Mouse (Mus musculus): ENCODE measurements at regions not wholly inside any gene's neighbourhood (a gene's known extent, or its start where the extent isn't known, plus 50 kb on each side); places are given as distances from the start of the nearest gene placed in this dataset.

DNA sequence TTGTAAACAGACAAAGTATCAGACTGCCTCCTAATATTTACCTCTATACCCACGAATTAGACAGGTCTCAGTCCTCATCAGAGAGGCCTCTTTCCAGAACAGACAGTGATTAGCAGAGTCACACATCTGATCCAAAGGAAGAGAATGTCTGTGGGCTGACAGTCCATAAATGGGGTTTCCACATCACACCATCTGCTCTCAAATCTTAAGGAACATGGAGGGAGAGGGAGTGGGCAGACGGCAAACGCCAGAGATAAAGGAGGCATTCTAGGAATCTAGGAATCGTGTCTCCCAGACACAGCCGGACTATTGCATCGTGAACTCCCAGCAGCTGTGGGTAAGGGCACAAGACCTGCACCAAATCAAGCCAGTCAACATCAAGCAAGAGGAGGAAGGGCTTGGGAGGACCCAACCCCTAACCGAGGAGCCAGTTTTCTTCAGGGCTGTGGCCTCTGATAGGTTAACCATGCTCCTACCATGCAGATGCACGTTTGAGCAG lies 219.8 kb downstream of the Setd4 start:
- no peak for DNase-seq

DNA sequence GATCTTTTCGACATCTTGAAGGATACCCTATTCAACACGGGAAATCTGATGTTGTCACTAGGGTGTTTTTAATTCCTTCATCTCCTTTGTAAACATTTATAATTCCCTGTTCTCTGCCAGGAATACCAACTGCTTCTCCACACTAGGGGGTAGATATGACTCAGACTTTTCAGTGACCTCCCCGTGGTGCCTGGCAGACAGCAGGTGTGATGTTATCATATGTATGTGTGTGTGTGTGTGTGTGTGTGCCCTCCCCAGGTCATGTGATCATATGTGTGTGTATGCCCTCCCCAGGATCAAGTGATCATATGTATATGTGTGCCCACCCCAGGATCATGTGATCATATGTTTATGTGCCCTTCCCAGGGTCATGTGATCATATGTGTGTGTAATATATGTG lies 220.9 kb downstream of the Setd4 start:
- DNase-seq = no peak

DNA sequence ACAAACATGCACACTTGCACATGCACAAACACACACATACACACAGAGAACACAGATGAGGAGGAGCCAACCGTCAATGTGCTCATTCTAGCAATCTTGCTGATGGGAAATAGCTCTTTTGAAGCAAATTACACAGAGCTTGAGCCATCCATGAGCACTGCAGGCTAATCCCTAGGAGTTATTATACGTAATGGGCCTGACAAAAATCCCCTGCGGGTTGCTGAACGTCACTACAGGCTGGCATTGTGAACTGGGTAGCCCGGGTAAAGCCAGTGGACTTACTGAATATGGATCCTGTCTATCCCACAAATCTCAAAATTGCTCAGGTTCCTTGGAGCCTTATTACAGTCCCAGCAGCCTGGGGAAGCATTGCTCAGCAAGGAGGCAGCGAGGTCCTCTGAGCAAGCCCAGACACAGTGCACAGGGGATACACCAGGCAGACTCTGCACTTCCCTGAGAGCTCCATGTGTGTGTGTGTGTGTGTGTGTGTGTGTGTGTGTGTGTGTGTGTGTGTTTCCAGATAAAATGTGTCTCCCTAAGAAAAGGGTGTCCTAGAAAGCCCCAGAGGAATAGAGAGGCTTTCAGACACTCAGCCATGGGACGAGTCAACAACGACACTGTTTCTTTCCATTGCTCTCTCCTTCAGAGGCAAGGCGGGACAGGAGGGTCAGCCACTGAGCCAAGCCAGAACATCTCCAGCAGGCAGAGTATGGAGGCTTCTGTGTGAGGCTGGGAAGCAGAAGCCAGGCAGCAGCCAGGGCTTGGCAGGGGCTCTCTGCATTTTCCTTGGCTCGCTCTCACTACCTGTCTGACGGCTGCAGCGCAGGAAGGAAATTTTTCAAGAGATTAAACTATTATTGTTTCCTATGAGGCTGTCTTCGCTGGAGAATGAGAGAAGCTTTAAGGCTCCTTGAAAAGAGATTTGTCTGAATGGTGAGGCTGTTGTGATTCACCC lies 222.9 kb downstream of the Setd4 start:
- DNase-seq = no peak

DNA sequence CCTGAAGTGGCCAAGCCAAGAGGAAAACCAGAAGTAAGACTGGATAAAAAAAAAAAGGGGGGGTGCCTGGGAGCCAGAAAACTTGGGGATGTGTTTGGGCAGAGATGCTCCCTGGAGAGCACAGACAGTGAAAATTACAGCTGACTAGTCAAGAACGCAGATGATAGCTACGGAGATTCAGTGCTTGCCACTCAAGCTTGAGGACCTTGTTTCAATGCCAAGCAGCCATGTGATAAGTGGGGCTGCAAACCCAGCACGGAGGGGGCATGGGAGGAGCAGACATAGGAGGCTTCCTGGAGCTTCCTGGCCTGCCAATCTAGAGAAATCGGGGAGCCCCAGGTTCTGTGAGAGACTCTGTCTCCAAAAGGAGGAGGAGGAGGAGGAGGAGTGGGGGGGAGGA lies 223.7 kb downstream of the Setd4 start:
- DNase-seq = no peak

DNA sequence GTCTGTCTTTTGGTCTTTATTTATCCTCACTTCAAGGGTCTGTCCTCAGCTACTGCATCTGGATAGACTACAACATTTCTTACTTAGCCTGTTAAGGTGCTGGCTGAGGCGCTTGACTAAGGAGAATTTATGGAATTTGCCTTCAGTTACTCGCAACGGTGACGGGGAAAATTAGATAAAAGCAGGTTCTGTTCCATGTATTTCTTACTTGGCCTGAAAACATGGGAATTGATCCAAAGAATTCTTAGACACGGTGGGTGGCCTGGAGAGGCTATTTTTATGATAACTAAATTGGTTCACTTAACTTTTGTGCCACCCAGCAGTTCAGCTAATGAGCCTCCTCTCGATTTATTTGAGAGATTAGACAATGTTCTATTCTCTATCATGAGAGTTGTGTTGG lies 224.3 kb downstream of the Setd4 start:
- no peak for DNase-seq

DNA sequence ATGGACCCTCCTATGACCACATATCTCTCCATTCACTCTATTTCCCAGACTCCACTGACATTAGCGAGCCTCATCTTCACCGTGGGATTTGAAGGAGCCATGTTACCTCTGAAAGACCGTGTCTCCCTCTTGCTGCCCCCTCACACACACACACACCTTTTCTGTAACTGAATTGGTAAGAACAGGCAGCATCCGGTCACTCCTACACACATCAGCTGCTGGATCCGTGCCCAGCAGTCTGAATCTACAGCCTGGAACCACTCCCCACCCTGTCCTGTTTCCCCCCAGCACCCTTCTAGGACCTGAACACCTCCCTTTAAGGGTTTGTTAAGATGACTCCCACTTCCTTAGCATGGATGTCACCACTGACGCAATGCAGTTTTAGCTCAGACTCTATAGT lies 229.2 kb downstream of the Setd4 start:
- peak; percentile 38 for DNase-seq

DNA sequence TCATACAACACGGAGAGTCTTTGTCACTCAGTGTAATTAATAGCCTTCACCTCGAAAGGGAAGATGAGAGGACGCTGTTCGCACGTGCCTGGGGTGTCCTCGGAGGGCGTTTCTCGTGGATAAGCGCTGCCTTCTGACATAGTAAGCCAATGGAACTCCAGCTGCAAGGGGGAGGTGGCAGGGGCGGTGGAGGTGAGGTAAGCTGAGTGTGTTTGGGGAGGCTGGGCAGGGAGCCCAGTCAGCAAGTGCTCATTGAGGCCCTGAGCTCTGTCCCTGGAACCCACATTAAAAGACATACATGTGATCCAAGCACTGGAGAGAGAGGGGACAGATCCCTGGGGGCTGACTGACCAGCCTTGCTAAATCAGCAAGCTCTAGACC lies 234.1 kb downstream of the Setd4 start:
- no peak for DNase-seq

DNA sequence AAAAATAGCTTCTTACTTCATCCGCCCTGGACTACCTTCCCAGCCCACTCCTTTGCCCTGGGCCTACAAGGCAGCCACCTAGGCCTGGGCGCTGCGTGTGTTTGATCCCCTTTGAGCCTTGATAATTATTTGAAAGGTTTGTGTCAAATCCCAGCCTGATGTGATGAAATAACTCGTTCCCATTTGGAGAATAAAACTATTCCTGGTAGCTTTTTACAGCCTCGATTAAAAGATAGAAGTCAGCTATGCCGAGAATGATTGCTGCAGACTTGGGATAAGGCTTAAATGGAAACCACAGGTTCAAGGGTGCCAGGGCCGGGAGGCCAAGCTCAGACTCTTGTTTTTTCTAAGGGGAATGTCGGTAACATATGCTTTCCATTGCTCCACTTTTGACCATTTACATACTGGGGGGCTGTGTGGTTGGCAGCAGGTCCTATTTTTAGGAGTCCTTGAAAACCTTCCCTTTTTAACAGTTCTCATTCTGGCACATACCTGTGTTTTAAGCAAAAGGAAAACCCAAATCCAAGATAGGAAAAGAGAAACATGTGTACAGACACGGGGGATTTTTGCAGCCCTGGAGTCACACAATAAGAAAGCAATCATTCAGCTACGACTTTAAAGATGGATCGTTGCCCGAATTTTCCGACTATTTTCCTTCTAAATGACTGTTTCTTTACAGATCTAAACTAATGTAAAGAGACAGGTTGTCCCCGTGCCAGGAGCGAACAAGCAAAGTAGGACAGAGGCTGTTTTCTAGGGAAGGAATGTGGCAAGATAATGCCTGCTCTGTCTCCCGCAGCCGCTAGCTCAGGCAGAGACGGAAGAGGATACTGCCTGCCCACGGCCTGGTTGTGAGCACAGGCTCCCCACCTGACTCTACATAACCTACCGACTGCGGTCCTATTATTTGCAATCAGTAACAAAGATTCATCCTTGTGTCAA lies 234.8 kb downstream of the Setd4 start:
- peak; percentile 46 for DNase-seq

DNA sequence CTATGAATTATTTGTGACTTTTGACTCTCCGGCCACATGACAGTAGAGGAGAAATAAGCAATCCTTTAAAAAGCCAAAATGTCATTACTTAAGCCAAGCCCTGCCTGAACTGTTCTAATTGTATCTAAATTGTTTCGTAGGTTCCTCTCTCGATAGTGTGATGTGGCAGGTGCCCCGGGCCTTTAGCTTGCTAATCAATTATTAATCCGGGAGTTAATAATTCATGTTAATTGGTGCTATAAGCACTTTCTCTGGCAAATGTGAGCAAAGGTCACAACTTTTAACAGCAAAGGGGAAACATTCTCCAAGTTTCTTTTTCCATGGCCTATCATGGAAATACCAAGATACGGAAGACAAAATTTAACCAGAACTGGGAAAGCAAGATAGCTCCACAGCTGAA lies 235.9 kb downstream of the Setd4 start:
- no peak for DNase-seq

DNA sequence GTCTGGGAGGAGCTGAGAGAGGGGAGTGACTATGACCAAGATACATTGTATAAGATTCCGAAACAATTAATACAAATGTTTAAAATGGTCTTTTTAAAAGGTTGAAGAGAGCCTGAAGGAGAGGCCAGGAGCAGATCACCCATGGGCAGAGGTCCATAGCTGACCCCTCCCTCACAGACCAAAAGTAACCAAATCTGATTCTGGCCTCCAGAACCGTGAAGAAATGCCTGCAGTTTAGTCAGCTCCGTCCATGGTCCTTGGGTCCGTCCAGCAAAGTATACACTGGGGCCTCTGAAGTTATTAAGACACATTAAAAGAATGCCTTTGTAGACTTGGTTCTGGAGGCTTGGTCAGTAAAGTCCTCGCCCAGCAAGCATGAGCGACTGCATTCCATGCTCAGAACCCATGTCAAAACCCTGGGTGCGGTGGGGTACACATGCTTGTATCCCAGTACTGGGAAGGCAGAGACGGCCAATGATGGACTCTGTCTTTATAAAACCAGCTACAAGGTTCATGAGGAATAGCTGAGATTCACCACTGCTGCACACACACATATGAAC lies 236.5 kb downstream of the Setd4 start:
- DNase-seq = no peak

DNA sequence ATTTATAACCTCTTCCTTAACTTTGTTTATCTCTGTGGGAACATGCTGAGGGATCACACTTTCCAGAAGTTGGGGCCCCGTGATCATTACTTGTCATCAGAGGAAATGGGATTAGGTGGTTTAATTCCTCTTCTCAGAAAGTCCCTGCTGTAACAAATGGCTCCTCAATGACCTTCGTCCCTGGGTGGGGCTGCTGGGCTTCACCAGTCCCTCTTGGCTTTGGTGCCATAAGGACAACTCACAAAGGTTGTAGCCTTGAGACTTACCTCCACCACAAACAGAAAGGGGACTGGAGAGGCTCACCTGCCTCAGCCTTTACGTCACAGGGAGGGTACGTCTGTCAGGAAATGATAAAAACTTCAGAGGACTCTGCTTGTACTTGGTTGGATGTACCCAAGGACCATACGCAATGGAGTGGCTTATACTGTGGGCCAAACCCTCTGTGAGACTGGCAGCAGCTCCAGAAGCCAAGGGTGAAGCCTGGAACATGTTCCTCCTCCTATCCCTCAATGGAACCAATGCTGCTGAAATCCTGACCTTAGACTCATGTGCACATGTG lies 237.4 kb downstream of the Setd4 start:
- no peak for DNase-seq

DNA sequence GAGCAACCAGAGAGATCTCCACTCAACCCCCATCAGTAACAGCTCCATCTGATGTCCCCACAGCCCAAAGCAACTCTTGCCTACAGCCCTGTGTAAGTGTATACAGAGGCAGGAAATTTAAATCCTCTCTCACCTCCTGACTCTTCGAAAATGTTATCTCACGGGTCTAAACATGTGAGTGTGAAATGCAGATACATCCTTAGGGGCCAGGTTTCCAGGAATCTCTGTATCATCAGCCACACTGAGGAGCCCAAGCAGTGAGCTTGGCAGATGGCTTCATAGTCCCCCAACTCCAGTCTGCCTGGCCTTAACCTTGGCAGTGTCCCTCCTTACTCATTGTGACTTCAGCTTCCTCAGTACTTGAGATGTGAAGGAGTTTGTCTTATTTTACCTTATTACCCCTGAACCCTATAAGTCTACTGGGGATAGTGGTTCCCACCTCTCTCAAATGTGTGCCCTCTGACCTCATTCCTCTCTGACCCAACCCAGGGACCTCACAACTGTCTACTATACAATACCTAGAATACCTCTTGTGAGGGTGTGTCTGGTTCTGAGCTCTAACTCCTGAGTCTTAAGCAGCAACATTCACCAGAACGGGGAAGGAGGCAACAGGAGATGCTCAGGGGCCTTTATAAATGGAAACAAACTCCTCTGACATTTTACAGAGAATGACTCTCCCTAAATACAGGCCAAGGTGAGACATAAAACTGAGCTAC lies 238.5 kb downstream of the Setd4 start:
- no peak for DNase-seq

DNA sequence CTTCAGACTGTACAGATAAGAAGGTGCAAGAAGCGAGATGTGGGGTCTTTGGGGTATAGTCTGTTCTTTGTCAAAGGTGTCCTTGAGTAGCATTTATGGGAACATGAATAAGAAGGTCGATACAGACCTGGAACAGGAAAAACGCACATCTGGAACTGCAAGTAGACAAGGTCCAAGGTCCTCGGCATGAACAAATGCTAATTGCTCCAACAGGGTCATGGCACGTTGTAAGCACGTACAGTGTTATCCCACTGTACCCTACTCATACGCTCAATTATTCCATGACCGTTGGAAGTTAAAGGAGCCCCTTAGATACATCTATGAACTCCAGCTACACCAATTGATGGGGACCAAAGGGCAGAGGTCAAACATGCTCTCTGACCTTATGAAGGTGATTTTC lies 244.1 kb downstream of the Setd4 start:
- DNase-seq = no peak

DNA sequence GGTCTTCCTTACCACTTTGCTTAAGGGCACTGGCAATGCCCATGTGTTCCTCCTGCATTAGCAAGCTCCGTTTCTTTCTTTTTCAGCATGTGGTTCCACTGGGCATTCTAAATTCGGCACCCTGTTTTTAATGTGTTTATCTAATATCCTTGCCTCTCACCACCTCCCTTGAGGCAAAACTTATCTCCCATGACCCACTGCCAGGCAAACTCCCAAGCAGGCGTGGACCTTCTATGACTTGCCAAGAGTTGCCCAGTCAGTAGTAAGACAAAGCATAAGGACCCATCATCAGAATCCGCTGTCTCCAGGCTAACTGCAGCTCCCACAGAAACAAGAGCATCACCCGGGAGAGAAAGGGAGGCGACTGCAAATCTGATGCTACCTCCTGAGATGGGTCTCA lies 245.2 kb downstream of the Setd4 start:
- no peak for DNase-seq

DNA sequence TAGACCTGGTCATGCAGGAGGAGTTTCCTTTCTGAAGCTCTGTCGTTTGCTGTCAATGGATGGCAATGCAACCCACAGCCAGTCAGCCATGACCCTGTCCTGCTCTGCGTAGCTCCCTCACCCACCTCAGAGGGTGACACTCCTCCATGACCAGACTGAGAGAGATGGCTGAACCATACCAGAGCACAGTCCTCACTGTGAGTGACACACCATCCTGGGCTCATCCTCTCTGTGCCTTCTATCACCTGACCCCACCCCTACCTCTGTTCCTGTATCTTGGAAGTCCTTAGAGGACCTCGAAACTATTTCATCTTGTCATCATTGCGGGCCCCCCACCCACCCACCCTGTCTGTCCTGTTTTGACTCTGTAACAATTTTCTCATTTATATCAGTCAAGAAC lies 245.7 kb downstream of the Setd4 start:
- DNase-seq = no peak

DNA sequence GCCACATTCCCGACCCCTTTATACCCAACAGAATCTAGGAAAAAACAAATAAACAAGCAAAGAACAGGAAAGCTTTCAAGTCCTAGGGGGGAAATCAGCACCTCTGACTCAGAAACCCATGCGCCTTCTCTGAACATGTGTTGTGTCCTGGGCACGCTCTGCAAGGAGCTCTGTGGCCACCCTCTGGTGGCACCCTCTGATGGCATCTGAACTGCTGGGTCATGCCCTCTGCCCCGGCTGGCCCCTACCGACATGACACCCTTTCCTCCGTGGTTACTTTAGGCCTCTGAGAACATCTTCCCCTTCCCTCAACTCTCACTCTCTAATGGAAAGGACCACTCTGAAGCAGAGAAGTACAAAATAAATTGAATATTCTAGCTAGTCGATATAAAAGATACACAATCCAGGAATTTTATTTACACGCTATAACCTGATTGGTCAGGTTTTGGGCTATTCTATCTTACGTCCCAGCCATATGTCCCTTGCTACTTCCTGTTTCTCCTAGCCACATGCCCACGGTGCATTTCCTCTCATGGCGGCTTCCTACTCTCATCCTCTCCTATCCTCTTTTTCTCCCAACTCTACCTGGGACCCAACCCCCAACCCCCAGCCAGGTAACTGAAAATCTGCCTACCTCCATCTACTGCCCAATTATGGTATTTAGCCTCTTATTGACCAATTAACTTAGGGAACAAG lies 248.5 kb downstream of the Setd4 start:
- no peak for DNase-seq

DNA sequence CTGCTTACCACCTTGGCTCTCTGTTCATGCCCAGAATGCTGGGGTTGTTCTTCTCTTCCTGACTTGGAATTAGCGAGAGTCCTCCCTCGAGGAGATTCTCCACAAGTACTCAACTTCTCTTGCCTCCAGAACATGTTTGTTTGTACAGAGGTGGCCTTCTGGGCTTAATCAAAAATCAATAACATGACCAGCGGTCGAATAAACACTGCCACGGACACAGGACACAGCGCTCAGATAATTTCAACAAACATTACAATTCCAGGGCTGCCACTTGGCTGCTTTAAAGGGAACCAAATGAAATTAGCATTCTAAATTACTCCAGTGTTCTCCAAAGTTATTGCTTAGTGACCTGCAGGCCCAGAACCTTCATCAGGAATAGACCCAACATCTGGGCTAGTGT lies 249.9 kb downstream of the Setd4 start:
- no peak for DNase-seq

DNA sequence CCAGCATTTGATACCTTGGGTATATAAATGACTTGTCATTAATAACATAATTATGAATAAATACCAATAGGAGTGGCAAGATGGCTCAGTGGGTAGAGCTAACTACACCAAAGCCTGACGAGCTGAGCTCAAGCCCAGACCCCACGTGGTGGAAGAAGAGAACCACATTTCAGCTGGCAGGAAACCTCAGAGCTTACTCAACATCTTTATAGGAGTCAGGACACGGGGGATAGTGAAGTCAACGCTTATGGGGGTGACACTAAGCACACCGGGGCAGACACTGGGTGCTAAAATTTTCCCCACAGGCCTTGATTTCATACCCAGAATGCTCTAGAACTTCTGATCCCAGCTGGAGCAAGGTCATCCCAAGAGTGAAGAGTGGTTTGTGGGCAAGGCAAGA lies 259.3 kb downstream of the Setd4 start:
- DNase-seq = no peak

DNA sequence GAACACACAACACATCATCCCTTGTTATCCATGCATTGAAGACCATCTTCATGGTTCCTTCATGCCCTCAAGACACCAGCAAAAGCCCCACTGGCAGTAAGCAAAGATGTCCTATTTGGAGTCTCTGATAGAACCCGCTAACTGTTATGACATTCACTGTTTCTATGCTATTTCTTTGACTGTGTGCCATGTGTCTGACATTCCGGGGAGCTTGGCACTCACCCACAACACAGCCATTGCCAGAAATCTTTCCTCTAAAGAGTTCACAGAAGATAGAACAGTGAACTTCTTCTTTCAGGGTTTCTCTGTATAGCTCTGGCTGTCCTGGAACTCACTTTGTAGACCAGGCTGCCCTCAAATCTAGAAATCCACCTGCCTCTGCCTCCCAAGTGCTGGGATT lies 261.2 kb downstream of the Setd4 start:
- peak; percentile 19 for DNase-seq

DNA sequence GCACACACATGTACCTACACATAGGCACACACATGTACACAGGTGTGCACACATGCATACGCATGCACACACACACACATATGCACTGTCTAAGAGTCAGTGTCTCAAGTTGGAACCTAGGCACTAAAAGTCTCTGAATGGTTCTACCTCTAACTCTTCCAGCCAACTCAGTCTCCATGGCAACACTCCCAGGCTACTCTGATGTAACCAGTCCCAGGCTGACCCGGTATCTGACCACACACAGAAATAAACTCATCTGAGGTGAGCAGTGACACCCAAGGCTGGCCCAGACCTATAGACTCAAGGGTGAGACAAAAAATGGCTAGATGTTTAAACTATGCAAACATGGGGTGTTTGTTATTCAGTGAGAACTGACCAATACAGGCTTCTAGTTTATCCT lies 262.1 kb downstream of the Setd4 start:
- no peak for DNase-seq

DNA sequence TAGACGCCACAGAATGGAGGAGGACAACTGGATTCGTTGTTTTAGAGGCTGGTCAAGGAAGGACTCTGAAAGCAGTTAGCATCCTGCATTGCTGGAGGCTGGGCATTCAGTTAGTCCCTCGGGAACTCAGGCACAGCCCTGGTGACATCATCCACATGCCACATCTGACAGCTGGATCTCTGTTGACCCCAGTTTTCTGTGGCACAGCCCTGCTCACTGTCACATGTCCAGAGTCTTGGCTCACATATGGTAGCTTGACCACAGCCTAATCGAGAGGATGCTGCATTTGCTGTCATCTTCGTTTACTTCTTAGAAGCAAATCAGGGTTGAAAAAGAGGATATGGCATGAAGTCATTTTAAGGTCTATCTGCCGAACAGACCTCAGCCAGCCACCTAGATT lies 265.1 kb downstream of the Setd4 start:
- no peak for DNase-seq

Measured in right cerebral cortex, postnatal 14 days (tissue).